13 mouse cellular contexts compared by ENCODE assay signal in genomic region chr19:41841105-41841750, GRCm38 (mm10).
"Had no signal": no experiment of that assay in that cellular context is flagged by ENCODE, and none has a peak within 500 bp of the region (broad histone marks: within the 10 kb centered on the region; RNA-seq: fewer than 3 reads in every experiment).

No protein-coding gene starts in this region.

- H3K36me3 ChIP-seq: limb, embryonic 13.5 days; midbrain, embryonic 15.5 days; neural tube, embryonic 12.5 days; stomach, embryonic 15.5 days had no signal

- H3K4me3 ChIP-seq: limb, embryonic 13.5 days; midbrain, embryonic 15.5 days; neural tube, embryonic 12.5 days; stomach, embryonic 15.5 days had no signal

- H3K9me3 ChIP-seq: limb, embryonic 13.5 days; midbrain, embryonic 15.5 days; neural tube, embryonic 12.5 days; stomach, embryonic 15.5 days had no signal

- H3K9ac ChIP-seq: limb, embryonic 13.5 days; liver, embryonic 14.5 days; midbrain, embryonic 15.5 days; neural tube, embryonic 12.5 days; stomach, embryonic 15.5 days had no signal

- H3K27me3 ChIP-seq: midbrain, embryonic 15.5 days; neural tube, embryonic 12.5 days; stomach, embryonic 15.5 days had no signal

- H3K4me2 ChIP-seq: limb, embryonic 13.5 days; midbrain, embryonic 11.5 days; midbrain, embryonic 15.5 days; neural tube, embryonic 12.5 days; stomach, embryonic 15.5 days had no signal

- ATAC-seq: lung, postnatal 0 days; midbrain, embryonic 15.5 days had no signal

- H3K27ac ChIP-seq: limb, embryonic 13.5 days; liver, embryonic 14.5 days; midbrain, embryonic 15.5 days; neural tube, embryonic 12.5 days; stomach, embryonic 15.5 days had no signal

- DNase-seq: kidney, adult 8-10 months; kidney, postnatal 25 days; lung, adult 2 months; lung, postnatal 36 days; thymus, adult 2 months; thymus, postnatal 25 days had no signal
